Mouse (Mus musculus) thymus, adult 18-20 months (tissue): ENCODE measurements around the gene Eml3.
"Not testable (repeated sequence)": the region's sequence is repeated elsewhere in the genome, so short reads cannot be mapped to it uniquely, and the experiment has no call there.

ENCODE experiments used
- DNase-seq, 2 experiments: peaks; one replicate each; pipeline ENCODE4 v3.0.0; 2022; ENCODE audit warnings: mixed read lengths in 2 of 2

Eml3 gene

DNA sequence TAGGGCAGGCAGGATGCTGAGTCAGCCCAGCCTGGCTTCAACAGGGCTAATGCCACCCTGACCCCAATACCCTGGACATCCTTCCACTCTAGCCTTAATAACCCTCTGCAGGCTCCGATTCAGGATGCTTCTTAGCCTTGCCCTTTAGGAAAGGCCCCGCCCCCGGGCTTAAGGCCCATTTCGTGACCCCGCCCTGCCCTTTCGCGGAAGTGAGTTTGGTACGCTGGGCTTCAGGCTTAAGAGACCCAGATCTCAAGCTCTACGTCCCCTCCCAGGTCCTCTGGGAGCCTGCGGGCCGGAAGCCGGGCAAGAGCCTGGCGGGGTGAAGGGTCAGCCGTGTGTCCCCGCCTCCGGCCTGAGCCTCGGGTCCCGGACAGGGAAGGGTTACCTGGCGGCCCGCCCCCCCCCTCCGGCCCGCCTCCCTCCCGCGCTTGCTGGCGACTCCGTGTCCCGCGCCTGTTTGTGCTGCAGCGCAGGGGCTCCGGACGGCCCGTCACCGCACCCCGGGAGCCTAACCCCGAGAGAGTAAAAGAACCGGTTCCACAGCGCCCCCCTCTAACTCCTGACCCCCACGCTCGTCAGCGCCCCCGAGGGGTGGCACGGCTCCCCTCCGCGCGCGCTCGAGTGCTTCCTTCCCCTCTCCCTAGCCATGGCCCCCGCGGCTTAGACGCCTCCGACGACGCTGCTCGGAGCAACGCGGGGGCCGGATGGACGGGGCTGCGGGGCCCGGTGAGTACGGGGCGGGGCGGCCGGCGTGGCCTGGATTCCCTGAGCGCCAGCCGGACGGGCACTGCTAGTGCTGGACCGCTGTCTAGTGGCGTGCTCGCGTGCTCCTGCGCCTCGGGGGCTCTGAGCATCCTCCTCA, at the start of gene Eml3, which contains the start of gene Rom1:
Gene Eml3 (plus strand): TSS at position 329 of the 865 bp plus-strand sequence.
Gene Rom1 (minus strand): TSS at position 133 of the 865 bp plus-strand sequence.
- DNase-seq: peak; percentile 74 to 84

GRCm38 (mm10) chr19:8880311-8881033, 48.9 kb upstream of the Eml3 start, which contains the start of gene Uqcc3:
TSS of gene Uqcc3 (minus strand) at chr19:8880923.
- peak; percentile 84 to 89 for DNase-seq

- DNase-seq: no peak
These were observed 48.3 kb upstream of the Eml3 start for GRCm38 (mm10) chr19:8881034-8881392.

DNA sequence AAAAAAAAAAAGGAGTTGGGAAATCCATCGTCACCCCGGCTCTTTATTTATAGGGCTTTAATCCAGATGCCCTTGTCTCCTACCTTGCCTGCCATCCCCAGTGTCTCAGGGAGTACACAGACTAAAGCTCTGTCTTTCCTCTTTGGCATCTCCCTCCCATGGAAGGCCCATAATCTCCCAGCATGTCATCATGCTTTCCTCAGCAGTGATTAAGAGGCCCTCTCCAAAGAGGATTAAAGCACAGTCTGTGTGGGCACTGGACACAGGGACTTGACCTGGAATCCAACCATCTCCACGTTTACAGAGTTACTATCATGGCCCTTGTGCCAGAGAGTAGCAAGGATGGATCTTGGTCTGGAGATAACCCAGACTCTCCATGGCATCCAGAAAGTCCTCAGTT, 45.7 kb upstream of the Eml3 start, which contains the start of the genes Lbhd1 and Gm49403:
Gene Lbhd1 (plus strand): TSS at position 117 of the 400 bp plus-strand sequence.
Gene Gm49403 (plus strand): TSS at position 315 of the 400 bp plus-strand sequence.
- no peak for DNase-seq

- no peak for DNase-seq
These were observed 42.3 kb upstream of the Eml3 start for GRCm38 (mm10) chr19:8886916-8887584.

DNA sequence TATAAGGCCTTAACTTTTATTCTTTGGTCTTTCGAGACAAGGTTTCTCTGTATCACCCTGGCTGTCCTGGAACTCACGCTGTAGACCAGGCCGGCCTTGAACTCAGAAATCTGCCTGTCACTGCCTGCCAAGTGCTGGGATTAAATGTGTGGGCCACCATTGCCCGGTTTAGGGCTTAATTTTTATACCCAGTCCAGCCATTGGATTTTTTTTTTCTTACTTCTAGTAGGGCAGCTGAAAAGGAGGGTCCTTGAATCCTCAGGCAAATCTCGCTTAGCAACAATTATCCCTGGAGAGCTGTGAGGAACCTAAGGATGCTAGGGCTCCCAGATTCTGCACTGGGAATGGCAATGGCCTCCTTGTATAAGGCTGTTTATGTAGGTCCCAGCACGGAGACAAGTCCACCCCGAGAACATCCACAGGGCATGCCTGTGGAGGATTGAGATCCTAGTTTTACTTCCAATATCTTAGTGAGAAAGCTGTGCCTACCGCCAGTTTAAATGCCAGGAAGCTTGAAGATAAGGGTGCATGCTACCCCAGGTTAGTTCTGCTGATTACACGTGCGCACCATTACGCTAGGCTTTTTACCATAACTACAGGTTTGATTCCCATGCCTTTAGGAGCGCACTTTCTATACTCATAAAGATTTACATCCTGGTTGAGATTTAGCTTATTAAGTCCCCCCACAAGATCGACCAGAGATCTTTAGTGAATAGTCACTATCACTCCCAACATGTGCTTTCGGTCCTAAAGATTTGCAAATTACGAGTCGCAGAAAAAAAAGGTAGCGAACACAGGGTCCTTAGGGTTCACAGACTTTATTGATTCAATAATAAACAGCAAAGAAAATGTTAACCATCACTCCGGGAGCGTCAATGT, 41.5 kb upstream of the Eml3 start:
- no peak for DNase-seq

DNA sequence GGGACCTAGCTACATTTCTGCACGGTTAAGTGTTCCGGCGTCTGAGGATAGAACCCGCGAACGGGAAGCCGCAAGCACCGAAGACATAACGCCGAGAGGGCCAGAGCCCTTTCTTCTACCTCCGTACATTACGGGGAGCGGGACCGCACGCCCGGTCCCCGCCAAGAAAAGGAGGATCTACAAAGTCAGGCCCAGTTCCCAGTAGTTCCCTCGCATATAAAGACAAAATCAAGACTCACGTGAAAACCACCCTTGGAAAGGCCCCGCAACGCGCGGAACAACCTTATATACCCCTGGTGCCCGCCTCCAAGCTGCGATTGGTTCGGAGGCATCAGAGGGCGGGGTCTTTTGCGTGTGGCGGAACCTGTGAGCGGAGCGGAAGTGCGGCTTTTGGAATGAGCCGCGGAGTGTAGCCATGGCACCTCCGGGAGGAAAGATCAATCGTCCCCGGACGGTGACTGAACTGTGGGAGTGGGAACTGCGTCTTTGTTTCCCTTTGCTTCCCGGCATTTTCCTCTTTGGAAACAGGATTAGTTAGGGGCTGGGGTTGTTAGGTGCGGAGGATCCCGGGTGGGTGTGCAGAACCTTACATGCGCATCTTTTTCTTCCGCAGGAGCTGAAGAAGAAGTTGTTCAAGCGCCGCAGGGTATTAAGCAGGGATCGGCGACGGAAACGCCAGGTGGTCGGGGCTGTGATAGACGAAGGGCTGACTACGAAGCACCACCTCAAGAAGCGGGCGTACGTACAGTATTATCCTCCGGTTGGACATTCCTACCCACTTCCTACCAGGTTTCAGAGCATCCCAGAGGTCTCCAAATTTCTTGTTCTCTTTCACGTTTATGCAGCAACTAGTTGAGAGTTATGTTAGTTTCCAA, 40.6 kb upstream of the Eml3 start, which contains the start of the genes 1810009A15Rik and Gm49416:
Gene 1810009A15Rik (plus strand): TSS at position 343 of the 875 bp plus-strand sequence.
Gene Gm49416 (plus strand): TSS at position 416 of the 875 bp plus-strand sequence.
- peak; percentile 88 to 94 for DNase-seq

DNA sequence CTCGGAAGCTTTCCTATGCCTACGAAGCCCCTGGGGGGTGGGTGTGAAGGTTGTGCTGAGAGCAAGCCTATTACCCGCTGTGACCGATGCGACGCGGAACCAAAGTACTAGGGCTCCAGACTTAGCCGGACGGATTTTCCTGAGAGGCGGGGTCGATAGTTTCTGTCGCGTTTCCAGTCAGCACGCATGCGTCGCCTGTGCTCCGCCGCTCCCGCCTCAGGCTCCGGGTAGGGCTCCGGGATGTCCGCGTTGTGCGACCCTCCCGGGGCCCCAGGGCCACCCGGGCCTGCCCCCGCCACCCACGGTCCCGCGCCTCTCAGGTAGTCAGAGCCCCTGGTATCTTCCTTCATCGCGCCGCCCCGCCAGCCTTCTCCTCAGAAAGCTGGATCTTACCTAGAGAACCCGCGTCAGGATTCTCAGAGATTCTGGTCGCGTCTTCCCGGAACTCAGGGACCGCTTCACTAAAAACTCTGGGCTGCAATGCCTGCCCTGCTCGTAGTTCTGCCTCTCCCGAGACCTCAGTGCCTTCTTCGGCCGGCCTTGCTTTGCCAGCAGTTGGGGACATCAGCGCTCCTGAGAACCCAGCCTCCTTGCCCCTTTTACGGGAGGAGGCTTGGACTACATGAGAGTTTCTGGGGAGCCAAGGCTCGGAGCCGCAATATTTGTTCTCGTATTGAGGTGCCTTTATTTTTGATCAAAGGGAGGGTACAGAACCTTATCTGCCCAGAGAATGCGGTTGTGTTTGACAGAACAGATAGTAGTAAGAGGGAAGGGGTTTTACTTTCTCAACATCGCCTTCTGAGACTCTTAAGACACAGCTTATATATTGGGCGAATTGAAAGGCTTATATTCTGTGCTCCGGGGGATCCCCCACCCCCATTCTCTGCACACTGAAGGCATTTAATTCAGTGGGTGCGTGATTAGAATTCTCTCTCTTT, 36.3 kb upstream of the Eml3 start, which contains the start of gene Ints5:
Gene Ints5 (plus strand): TSS at position 177 of the 938 bp plus-strand sequence.
- peak; percentile 68 to 79 for DNase-seq

DNA sequence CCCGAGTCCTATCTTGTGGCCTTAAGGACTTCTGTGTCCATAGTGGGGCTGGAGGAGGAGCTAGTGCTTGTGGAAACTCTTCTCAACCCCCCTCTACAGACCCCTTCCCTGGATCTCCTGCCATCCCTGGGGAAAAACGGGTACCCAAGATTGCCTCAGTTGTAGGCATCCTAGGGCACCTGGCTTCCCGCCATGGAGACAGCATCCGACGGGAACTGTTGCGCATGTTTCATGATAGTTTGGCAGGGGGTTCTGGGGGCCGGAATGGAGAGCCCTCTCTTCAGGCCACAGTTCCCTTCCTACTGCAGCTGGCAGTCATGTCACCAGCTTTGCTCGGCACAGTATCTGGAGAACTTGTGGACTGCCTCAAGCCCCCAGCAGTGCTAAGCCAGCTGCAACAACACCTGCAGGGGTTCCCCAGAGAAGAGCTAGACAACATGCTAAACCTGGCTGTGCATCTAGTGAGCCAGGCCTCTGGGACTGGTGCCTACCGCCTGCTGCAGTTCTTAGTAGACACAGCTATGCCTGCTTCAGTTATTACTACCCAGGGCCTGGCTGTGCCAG, 33.9 kb upstream of the Eml3 start:
- DNase-seq: no peak

DNA sequence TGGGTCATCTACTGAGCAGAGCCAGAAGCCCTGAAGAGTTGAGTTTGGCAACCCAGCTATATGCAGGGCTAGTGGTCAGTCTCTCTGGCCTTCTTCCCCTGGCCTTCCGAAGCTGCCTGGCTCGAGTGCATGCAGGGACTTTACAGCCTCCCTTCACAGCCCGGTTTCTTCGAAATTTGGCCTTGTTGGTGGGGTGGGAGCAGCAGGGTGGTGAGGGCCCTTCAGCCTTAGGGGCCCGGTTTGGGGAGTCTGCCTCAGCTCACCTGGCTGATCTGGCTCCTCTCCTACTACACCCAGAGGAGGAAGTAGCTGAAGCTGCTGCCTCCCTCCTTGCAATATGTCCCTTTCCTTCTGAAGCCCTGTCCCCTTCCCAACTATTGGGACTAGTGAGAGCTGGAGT, 33.1 kb upstream of the Eml3 start:
- not testable (repeated sequence) for DNase-seq

DNA sequence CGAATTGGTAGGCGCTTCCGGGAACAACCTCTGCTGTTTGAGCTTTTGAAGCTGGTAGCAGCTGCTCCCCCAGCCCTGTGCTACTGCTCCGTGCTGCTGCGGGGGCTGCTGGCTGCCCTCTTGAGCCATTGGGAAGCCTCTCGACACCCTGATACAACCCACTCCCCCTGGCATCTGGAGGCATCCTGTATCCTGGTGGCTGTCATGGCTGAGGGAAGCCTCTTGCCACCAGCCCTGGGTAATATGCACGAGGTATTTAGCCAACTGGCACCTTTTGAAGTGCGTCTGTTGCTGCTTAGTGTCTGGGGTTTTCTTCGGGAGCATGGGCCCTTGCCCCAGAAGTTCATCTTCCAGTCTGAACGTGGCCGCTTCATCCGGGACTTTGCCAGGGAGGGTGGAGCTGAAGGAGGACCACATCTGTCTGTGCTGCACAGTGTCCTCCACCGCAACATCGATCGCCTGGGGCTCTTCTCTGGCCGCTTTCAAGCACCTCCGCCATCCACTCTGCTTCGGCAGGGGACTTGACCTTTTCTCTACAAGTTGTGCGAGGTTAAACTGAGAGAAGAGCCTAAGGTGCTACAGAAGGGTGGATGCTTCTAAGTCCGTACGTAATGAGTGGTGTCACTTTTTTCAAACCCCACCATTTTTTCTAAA, 32.0 kb upstream of the Eml3 start:
- peak in 1 of 2 experiments; percentile 31 for DNase-seq

DNA sequence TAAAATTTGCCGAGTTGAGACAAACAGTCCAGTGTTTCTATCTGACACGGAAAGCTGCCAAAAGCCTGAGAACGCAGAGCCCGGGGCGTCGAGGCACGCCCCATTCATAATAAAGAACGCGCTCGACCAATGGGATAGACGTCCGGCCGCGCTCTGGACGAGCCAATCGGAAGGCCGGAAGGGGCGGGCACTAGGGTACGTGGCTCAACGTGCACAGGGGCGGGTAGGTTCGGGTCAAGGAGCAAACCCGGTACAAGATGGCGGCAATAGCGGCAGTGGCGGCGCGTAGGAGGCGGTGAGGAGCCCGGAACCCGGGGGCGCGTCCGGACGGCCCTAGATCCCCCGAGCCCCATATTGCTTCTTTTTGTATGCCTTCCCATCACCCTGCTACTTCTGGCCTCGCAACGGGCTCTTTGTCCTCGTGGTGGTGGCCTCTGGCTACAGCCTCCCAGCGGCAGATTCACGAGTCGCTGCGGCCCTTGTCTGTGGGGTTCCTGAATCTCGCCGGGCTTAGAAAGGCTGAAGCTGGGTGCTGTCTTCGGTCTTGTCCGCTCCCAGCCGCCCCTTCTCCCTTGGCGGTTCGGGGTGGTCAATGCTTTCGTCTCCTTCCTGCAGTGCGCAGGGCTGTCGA, 31.4 kb upstream of the Eml3 start, which contains the start of gene Ganab:
Gene Ganab (plus strand): TSS at position 207 of the 631 bp plus-strand sequence.
- peak; percentile 92 to 95 for DNase-seq

GRCm38 (mm10) chr19:8898576-8898975, 30.8 kb upstream of the Eml3 start:
- DNase-seq: no peak

- no peak for DNase-seq
These were observed 30.3 kb upstream of the Eml3 start for GRCm38 (mm10) chr19:8899079-8899478.

- DNase-seq: no peak
These were observed 25.9 kb upstream of the Eml3 start for GRCm38 (mm10) chr19:8903412-8903811.

GRCm38 (mm10) chr19:8908531-8908930, 20.8 kb upstream of the Eml3 start:
- DNase-seq: no peak

DNA sequence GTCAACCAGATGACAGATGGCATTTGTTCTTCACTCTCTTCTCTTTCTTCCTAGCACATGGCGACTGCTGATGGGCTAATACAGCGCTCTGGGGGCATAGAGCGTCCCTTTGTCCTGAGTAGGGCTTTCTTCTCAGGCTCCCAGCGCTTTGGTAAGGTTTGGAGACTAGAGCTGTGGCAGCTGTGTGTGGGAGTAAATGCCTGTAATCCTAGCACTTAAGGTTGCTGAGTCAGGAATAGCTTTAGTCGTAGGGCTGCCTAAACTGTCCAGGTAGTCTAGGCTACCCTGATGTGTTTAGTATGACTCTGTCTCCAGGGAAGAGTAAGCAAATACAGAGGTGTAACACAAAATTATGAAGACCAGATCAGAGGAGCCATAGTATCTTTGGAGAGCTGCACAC, 17.5 kb upstream of the Eml3 start:
- DNase-seq: no peak

GRCm38 (mm10) chr19:8914212-8914611, 15.1 kb upstream of the Eml3 start:
- no peak for DNase-seq
